Mouse (Mus musculus) E14TG2a.4 (cell line): ENCODE data around the gene Rpl22.

Source experiments
- H3K27me3 ChIP-seq: 2 replicates; pipeline ENCODE4 v1.6.1; 2014; ENCODE audit warnings: low read length, control low read depth; ENCODE audit not compliant: insufficient read depth
- H3K36me3 ChIP-seq: 2 replicates; pipeline ENCODE4 v1.6.1; 2014; ENCODE audit warnings: low read length, control low read depth; ENCODE audit not compliant: insufficient read depth
- H3K4me1 ChIP-seq: replicated peaks from 2 replicates; pipeline ENCODE4 v1.6.1; 2014; ENCODE audit warnings: low read depth, low read length, control low read depth
- H3K4me3 ChIP-seq: replicated peaks from 2 replicates; pipeline ENCODE4 v1.5.1; 2014; ENCODE audit warnings: mild to moderate bottlenecking, low read length
- H3K9me3 ChIP-seq: 2 replicates; pipeline ENCODE4 v1.6.1; 2014; ENCODE audit warnings: low read length, control low read depth
- CTCF ChIP-seq: conservative IDR thresholded peaks from 2 replicates; pipeline ENCODE4 v1.5.1; 2014; ENCODE audit warnings: low read length
- NANOG ChIP-seq: IDR thresholded peaks from 2 replicates; pipeline ENCODE4 v1.6.1; 2014; ENCODE audit warnings: borderline replicate concordance, low read length, mixed read lengths
- POU5F1 ChIP-seq: IDR thresholded peaks from 2 replicates; pipeline ENCODE4 v1.6.1; 2014; ENCODE audit warnings: low read length, borderline replicate concordance

The Rpl22 gene

DNA sequence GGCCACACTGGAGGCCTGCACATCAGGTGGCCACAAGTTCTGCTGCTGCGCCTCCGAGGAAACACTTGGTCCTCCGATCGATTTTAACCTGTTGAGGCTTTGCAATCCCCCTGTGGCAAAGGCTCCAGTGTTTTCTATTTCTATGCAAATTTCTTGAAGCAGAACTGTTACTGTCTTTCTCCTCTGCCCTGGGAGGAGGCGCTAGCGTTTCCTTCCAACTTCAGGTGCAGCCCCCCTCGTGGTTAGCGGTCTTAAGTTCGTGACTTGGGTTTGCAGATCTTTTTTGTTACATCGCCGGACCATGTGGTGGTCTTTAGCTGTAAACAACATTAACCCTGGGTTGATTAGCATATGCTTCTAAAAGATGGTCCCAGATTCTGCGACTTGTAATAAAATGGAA lies 8.0 kb downstream of the Rpl22 start:
- no peak for TF ChIP-seq CTCF
- no peak for TF ChIP-seq NANOG
- no peak for TF ChIP-seq POU5F1

DNA sequence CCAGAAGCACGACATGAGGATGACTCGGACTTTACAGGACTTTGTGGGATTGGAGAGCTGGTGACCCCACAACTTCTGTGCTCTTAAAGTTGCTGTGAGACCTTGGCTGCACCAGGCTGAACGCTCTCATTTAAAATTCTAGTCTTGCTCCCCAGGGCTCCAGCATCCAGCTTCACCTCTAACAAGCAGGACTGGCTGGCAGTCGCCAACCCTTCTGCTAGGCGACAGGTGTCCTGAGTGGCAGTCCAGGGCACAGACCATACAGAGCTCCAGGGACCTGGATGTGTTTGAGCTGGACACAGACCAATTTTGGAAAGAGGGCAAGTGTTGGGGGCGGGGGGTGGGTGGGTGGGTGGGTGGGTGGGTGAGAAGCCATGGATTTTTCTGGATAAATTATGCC lies 12.2 kb downstream of the Rpl22 start:
- no peak overlapping the region for H3K4me3 ChIP-seq
- H3K9me3 ChIP-seq, result no peaks in the 10 kb centered on the region
- peaks cover 63% of the 10 kb centered on the region for H3K4me1 ChIP-seq
- H3K36me3 ChIP-seq, result peaks cover 35% of the 10 kb centered on the region
- H3K27me3 ChIP-seq, result peaks cover 31% of the 10 kb centered on the region
- no peak for TF ChIP-seq NANOG
- TF ChIP-seq CTCF, result no peak

More for the DNA sequence above, 8.0 kb downstream of the Rpl22 start:
- H3K4me3 ChIP-seq, result peak overlapping the region; percentile 60
- H3K4me1 ChIP-seq, result peaks cover 75% of the 10 kb centered on the region
- peaks cover 77% of the 10 kb centered on the region for H3K36me3 ChIP-seq
- H3K27me3 ChIP-seq, result peaks cover 17% of the 10 kb centered on the region
- H3K9me3 ChIP-seq, result no peaks in the 10 kb centered on the region

DNA sequence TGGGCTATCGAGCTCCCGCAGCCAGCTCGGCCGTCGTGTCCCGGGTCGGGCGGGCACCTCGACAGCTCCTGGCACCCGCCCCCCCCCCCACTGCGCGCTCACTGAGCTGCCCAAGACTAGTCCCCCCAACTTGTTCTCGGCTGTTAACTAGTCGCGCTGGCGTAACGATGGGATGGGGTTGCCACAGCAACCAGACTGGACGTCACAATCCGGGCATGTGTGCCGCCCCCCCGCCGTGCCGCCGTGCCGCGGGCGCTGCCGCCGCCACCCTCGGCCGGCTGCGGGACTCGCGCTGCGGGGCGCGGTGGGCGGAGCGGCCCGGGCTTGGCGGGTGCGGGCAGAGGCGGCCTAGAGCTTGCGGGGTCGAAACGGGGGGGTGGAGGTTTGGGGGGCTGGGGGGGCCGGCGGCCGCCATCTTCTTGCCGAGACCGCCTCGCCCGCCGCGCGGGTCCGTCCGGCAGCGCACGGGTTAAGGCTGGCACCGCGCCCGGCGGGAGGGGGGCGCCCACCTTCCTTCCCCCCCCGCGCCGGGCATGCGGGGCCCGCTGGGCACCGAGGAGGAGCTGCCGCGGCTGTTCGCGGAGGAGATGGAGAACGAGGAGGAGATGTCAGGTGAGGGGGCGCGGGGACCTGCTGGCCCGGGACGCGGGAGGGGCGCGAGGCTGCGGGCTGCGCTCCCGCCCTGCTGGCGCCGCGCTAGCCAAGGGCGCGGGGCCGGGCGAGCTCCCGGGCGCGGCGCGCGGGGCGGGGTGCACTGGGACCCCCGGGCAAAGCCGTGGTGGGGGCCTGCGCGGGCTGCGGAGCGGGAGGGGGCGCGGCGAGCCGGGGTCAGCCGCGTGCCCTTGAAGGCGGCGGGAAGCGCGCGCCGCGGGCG lies 13.1 kb downstream of the Rpl22 start, which contains the start of gene Chd5:
TSS of gene Chd5 (plus strand) at position 233 of the 874 bp plus-strand sequence.
- no peaks in the 10 kb centered on the region for H3K9me3 ChIP-seq
- H3K4me3 ChIP-seq, result peak within 1 kb of the TSS; percentile 81
- H3K36me3 ChIP-seq, result peaks cover 26% of the 10 kb centered on the region
- TF ChIP-seq POU5F1, result no peak
- TF ChIP-seq CTCF, result no peak
- no peak for TF ChIP-seq NANOG
- peaks cover 64% of the 10 kb centered on the region for H3K4me1 ChIP-seq
- peaks cover 31% of the 10 kb centered on the region for H3K27me3 ChIP-seq

DNA sequence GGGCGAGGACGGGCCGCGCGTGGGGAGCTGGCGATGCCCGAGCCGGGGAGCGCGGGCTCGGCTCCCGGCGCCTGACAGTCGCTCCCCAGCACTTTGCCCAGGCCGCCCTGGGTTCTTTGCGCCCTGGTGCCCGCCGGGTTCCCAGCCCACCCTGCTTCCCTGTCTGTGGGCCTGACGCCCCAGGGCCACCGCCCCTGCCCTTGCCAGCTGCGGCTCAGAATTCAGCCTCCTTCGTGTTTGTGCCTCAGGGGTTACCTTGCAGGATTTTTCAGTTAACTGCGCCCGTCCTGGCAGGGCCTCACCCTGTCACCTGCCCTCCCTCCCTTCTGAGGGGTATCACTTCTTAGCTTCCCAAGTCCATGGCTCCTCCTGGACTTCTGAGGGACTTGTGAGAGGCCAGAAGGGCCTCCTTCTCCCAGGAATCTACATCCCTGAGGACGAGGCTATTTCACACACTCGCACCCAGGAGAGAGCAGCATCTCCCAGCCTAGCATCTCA lies 13.8 kb downstream of the Rpl22 start:
- peaks cover 64% of the 10 kb centered on the region for H3K4me1 ChIP-seq

GRCm38 (mm10) chr4:152340584-152341284 lies 15.2 kb downstream of the Rpl22 start:
- TF ChIP-seq POU5F1 (no peak), CTCF (no peak), NANOG (no peak)
- Histone ChIP-seq H3K27me3 (peaks cover 31% of the 10 kb centered on the region), H3K9me3 (no peaks in the 10 kb centered on the region), H3K36me3 (peaks cover 6% of the 10 kb centered on the region; the same call in 1 of the 2 replicates), H3K4me3 (peak overlapping the region; percentile 81), H3K4me1 (peaks cover 67% of the 10 kb centered on the region)

More for the DNA sequence above, 13.8 kb downstream of the Rpl22 start:
- H3K27me3 ChIP-seq, result peaks cover 31% of the 10 kb centered on the region
- TF ChIP-seq CTCF (no peak), NANOG (no peak), POU5F1 (no peak)
- H3K4me3 ChIP-seq, result peak overlapping the region; percentile 81
- H3K9me3 ChIP-seq, result no peaks in the 10 kb centered on the region
- peaks cover 19% of the 10 kb centered on the region for H3K36me3 ChIP-seq

DNA sequence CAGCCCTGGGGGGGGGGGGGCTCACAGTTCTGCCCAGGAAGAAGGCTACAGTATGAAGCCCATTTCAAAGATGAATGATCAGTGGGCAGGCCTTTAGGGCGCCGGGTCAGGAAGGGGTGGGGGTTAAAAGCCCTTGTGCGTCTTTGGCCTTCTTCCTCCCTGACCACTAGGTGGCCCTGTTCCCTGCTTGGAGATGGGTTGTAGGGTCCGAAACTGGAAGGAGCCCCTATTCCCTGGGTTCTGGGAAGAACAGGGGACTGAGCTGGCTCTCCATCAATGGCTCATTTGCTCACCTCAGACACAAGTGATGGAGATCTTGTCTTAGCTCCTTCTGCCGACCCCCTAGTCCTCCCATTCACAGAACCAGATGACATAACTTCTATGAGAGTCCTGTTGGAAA lies 17.8 kb downstream of the Rpl22 start:
- Histone ChIP-seq H3K4me1 (peaks cover 83% of the 10 kb centered on the region), H3K9me3 (no peaks in the 10 kb centered on the region), H3K36me3 (no peaks in the 10 kb centered on the region), H3K27me3 (peaks cover 18% of the 10 kb centered on the region), H3K4me3 (no peak overlapping the region)
- TF ChIP-seq CTCF, result peak; percentile 84
- no peak for TF ChIP-seq NANOG

DNA sequence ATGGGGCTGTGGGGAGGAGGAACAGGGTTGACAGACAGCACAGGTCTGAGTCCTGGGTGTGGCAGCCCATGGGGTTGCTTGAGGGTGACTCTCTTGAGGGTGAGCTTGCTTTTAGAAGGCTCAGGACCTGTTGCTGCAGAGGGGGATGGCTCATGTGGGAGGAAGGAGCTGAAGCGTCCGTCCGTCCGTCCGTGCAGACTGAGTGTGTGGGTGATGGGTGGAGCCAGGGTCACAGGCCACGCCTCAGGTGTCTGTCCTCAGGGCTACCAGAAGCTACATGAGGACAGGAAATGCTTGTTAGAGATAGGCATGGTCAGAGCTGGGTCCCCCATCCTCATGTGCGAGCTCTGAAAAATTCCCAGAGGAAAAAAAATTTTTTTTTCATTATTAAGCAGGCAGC lies 19.1 kb downstream of the Rpl22 start:
- Histone ChIP-seq H3K4me3 (peak overlapping the region; percentile 35), H3K27me3 (peaks cover 16% of the 10 kb centered on the region), H3K36me3 (no peaks in the 10 kb centered on the region), H3K9me3 (no peaks in the 10 kb centered on the region), H3K4me1 (peaks cover 93% of the 10 kb centered on the region)
- TF ChIP-seq CTCF (no peak), POU5F1 (no peak), NANOG (no peak)

GRCm38 (mm10) chr4:152345120-152345889 lies 19.8 kb downstream of the Rpl22 start:
- Histone ChIP-seq H3K9me3 (no peaks in the 10 kb centered on the region), H3K4me3 (peak overlapping the region; percentile 37), H3K4me1 (peaks cover 93% of the 10 kb centered on the region), H3K36me3 (no peaks in the 10 kb centered on the region), H3K27me3 (peaks cover 10% of the 10 kb centered on the region)
- no peak for TF ChIP-seq NANOG
- no peak for TF ChIP-seq POU5F1
- no peak for TF ChIP-seq CTCF
